Mouse (Mus musculus) G1E (cell line): ENCODE results near the gene Xpnpep3.

Source experiments
- CTCF ChIP-seq: IDR thresholded peaks from 2 replicates; pipeline ENCODE4 v1.5.1; 2012; ENCODE audit warnings: low read depth, low read length, inconsistent platforms, mixed read lengths
- GATA1 ChIP-seq: IDR thresholded peaks from 2 replicates; pipeline ENCODE4 v1.6.1; 2012; ENCODE audit warnings: borderline replicate concordance, low read length, inconsistent platforms, mixed read lengths
- TAL1 ChIP-seq: conservative IDR thresholded peaks from 2 replicates; pipeline ENCODE4 v1.6.1; 2012; ENCODE audit warnings: low read depth, low read length, inconsistent platforms, mixed read lengths

DNA sequence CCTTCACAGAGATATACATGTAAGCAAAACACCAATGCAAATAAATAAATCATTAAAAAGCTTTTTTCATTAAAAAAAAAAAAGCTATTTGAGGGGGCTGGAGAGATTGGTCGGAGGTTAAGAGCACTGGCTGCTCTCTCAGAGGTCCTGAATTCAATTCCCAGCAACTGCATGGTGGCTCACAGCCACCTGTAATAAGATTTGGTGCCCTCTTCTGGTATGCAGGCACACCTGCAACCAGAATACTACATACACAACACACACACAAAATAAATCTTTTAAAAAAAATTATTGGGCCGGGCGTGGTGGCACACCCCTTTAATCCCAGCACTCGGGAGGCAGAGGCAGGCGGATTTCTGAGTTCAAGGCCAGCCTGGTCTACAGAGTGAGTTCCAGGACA lies 13.6 kb upstream of the Xpnpep3 start:
- TF ChIP-seq TAL1 (no peak), GATA1 (no peak), CTCF (no peak)
